Mouse (Mus musculus): ENCODE results near the gene Slc5a7.

The Slc5a7 gene

DNA sequence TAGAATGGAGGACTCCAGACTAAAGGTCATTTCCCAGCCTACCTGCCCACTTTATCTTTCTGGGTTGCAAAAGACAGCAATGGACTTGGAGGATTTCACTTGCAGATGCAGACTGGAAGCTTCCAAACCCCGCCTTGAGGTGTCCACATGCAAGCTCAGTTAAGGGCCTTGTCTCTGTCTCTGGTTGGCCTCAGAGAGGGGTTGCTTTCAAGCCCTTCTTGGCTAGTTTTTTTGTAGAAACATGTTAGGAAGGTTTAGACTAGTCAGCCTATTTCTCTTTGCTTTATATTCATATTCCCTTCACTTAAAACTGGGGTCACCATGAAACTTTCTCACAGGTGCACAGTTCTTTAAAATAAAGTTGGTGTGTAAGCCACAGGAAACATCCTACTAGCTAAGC, at the start of gene Slc5a7:
TSS of gene Slc5a7 (minus strand) at position 101 of the 400 bp plus-strand sequence.
- no peak for DNase-seq (ENCODE audit: low spot score)

DNA sequence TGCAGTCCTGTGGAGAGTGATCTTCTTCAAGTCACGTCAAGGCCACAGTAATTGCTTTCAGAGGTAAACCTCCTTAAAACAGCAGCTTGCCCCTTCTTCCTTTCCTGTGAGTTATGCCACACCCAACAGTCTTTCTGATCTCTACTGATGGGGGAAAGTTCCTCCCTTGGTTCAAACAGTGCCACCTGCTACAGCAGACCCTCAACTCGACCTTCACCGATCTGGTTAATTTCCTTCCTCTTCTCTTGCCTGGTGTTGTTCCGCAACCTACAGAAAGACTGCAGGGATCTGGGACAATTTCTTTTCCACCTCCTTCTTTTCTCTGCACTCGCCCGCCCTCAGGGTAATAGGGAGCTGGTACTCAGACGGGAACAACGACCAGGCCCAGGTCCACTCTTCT, 48.8 kb upstream of the Slc5a7 start:
- no peak for DNase-seq (ENCODE audit: low spot score)

DNA sequence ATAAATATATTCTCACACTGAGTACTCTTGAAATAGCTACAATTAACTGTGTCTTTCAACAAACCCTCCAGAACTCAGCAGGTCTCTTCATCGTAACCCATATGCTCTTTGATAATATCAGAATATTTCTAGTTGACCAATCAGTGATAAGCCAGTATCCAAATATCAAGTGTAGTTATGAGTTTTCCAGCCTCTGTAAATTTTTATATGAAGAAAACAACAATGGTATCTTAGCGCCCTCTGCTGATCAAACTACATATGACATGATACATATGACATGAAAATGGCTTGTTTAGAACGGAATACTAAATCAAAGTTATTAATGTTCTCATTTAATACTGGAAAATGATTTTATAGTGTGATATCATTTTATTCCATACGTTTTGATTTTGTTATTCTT, 44.6 kb upstream of the Slc5a7 start:
- no peak for DNase-seq (ENCODE audit: low spot score)

DNA sequence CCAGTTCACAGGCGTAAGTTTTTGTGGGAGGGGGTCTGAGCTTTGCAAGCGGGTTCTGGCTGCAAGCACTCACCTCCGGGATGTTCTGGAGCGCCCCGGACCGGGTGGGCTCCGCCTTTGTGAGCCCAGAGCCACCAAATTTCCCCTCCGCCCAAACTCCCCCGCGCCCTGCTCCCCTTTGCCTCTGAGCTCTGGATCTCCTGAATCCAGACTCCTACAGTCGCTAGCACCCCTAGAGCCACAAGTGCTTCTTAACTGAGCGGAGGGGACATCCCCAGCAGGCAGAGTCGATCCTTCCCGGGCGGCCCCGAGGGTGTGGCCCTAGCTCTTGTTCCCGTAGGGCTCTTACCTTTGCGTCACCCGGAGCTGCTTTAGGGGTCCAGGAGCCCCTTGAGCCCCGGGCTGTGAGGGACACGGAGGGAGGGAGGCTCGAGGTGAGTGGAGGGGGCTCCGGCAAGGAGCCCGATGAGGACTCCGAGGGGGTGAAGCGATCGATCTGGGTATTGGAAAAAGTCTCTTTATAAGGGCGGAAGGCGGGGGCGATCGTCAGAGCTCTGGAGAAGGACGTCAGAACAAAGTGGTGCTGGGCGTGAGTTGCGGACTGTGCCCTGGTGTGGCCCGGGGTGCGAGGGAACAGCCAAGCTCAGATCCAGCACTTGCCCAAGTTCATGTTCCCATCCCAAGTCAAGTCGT, 456 bp downstream of the Slc5a7 start:
- DNase-seq (ENCODE audit: low spot score) = no peak

DNA sequence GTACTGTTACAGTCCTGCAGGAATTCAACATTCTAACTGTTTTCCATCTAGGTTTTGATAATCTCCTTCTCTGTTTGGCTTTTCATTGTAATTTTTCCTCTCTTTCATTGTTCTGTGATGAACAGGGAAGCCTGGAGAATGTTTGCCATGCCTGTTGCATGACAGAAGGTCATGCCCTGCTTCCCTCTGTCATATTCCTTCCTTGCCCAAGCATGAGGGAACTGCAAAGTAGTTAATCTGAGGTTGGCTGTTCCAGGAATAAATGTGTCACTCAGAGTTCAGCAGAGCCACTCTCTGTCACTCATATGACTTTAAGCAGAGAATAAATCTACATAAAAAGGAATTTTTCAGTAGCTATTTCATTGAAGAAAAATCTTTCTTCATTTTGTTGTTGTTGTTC, 48.1 kb downstream of the Slc5a7 start:
- DNase-seq (ENCODE audit: low spot score) = no peak

DNA sequence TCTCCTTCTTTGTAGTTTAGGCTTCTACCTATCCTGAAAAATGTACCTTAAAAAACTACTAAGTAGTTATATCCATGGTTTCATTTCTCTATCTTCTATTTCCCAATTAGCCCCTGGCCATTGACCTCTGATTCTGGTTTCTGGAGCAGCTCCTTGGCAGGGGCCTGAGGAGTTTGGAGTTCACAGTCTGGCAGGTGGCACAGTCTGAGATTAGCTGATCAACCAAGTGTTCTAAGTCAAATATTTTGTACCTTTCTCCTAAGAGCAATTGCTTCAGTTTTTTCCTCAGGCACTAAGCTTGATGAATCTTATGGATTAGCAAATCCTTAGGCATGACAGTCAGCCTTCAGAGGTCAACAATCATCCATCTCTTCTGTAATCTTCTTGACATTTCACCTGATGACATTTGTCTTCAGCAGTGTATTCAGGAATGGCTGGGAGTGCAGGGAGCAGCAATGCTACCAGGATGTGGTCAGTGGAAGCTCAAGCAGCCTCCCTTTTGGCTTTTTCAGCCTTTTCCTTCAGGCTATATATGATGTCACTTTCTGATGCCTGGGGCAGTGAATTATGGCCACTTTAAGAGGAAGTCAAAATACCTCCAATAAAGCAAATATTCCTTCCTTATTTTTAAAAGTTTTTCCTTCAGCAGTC, 55.1 kb downstream of the Slc5a7 start:
- no peak for DNase-seq (ENCODE audit: low spot score)

DNA sequence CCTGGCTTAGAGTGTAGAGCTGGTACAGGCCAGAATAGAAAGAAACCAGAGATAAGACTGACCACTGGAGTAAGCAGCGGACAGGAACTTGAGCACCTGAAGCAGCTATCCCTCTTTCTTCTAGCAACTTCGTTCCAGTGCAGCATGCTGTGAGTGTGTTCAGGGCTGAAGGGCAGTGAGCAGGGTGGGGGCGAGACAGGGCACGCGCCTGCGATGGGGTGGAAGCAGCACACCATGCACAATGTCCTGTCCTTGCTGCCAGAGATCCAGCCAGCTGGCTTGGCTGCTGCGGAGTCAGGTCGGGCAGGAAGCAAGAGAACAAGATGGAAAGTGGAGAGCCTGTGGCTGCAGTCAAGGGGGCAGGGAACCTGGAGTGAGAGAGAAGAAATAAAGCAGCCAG, 59.4 kb downstream of the Slc5a7 start:
- DNase-seq (ENCODE audit: low spot score) = no peak
